ENCODE assay signal across 8 mouse cellular contexts in genomic region chr11:97362649-97362942, GRCm38 (mm10). TPM values are rescaled to one million over a fixed set of nuclear protein-coding genes. Genes with fewer than 3 reads are reported as not detected.
A peak's percentile ranks its signal among the peaks of the same experiment; 100 is the strongest.
DNase-seq lines count a peak whose midpoint lies in the region; ATAC-seq and TF ChIP-seq lines count a peak whose summit lies in the region.

No protein-coding gene starts in this region.

- H3K27me3 ChIP-seq in heart, embryonic 10.5 days (ENCODE audit: insufficient read depth, poor library complexity, severe bottlenecking) = no peaks in the 10 kb centered on the region
- peaks cover 12% of the 10 kb centered on the region for H3K27me3 ChIP-seq in E14TG2a.4 (ENCODE audit: insufficient read depth, low read length)
- H3K27me3 ChIP-seq in embryonic facial prominence, embryonic 10.5 days (replicated peaks; ENCODE audit: low read depth, poor library complexity, severe bottlenecking) = no peaks in the 10 kb centered on the region
- H3K27me3 ChIP-seq in hindbrain, embryonic 13.5 days = no peaks in the 10 kb centered on the region
- no peaks in the 10 kb centered on the region for H3K27me3 ChIP-seq in liver, embryonic 16.5 days (ENCODE audit: control insufficient read depth, insufficient read depth, low read depth, low read length)

- under 1% methylated on average over 39 of the region's 39 CpGs for WGBS in heart, embryonic 10.5 days
- WGBS in embryonic facial prominence, embryonic 10.5 days = under 1% methylated on average over 39 of the region's 39 CpGs
- under 1% methylated on average over 36 of the region's 39 CpGs for WGBS in hindbrain, embryonic 13.5 days
- WGBS in liver, embryonic 16.5 days (ENCODE audit: insufficient replicate concordance) = 0% methylated on average over 33 of the region's 39 CpGs

- peaks cover 34% of the 10 kb centered on the region for H3K4me1 ChIP-seq in heart, embryonic 10.5 days
- H3K4me1 ChIP-seq in E14TG2a.4 (replicated peaks; ENCODE audit: low read depth, low read length) = peaks cover 40% of the 10 kb centered on the region
- H3K4me1 ChIP-seq in embryonic facial prominence, embryonic 10.5 days = peaks cover 37% of the 10 kb centered on the region
- H3K4me1 ChIP-seq in hindbrain, embryonic 13.5 days (replicated peaks) = peaks cover 44% of the 10 kb centered on the region
- peaks cover 30% of the 10 kb centered on the region for H3K4me1 ChIP-seq in liver, embryonic 16.5 days (ENCODE audit: control insufficient read depth, low read depth, low read length)

- H3K9me3 ChIP-seq in heart, embryonic 10.5 days = no peaks in the 10 kb centered on the region
- no peaks in the 10 kb centered on the region for H3K9me3 ChIP-seq in E14TG2a.4 (ENCODE audit: low read length)
- H3K9me3 ChIP-seq in embryonic facial prominence, embryonic 10.5 days = no peaks in the 10 kb centered on the region
- H3K9me3 ChIP-seq in hindbrain, embryonic 13.5 days = no peaks in the 10 kb centered on the region
- no peaks in the 10 kb centered on the region for H3K9me3 ChIP-seq in liver, embryonic 16.5 days (replicated peaks; ENCODE audit: control insufficient read depth, low read length)

- peak; percentile 60 for ATAC-seq in hindbrain, embryonic 13.5 days (ENCODE audit: low FRiP score)
- no peak; the same call in 1 of the 2 replicates for ATAC-seq in liver, embryonic 16.5 days (ENCODE audit: low read depth)
- ATAC-seq in activated CD4-positive, CD25-positive, alpha-beta regulatory T cell, adult 4 months = no peak

- H3K36me3 ChIP-seq in heart, embryonic 10.5 days = no peaks in the 10 kb centered on the region
- H3K36me3 ChIP-seq in E14TG2a.4 (ENCODE audit: insufficient read depth, low read length) = peaks cover 16% of the 10 kb centered on the region
- peaks cover 4% of the 10 kb centered on the region; the same call in 1 of the 2 replicates for H3K36me3 ChIP-seq in embryonic facial prominence, embryonic 10.5 days (replicated peaks)
- no peaks in the 10 kb centered on the region for H3K36me3 ChIP-seq in hindbrain, embryonic 13.5 days
- no peaks in the 10 kb centered on the region for H3K36me3 ChIP-seq in liver, embryonic 16.5 days (ENCODE audit: control insufficient read depth, insufficient read depth)

- peak overlapping the region; percentile 98 for H3K4me2 ChIP-seq in hindbrain, embryonic 13.5 days
- peak overlapping the region; percentile 97 for H3K4me2 ChIP-seq in liver, embryonic 16.5 days (ENCODE audit: low read depth, low read length)

- H3K4me3 ChIP-seq in heart, embryonic 10.5 days = peak overlapping the region; percentile 100
- H3K4me3 ChIP-seq in E14TG2a.4 (replicated peaks; ENCODE audit: low read length) = peak overlapping the region; percentile 91
- H3K4me3 ChIP-seq in embryonic facial prominence, embryonic 10.5 days = peak overlapping the region; percentile 100
- peak overlapping the region; percentile 100 for H3K4me3 ChIP-seq in hindbrain, embryonic 13.5 days
- H3K4me3 ChIP-seq in liver, embryonic 16.5 days (ENCODE audit: low read depth, low read length) = peak overlapping the region; percentile 97

- H3K9ac ChIP-seq in hindbrain, embryonic 13.5 days = peak overlapping the region; percentile 100
- peak overlapping the region; percentile 97 for H3K9ac ChIP-seq in liver, embryonic 16.5 days (ENCODE audit: low read depth, low read length)

- no peak for TF ChIP-seq CTCF in E14TG2a.4 (conservative IDR thresholded peaks at IDR 0.05; ENCODE audit: low read length)

- intact Hi-C loops in heart, postnatal 14 days (cut with DNase I) = loop anchor here (5.0 kb wide), 1 partner anchor 105 kb away; no protein-coding TSS in a partner anchor

- H3K27ac ChIP-seq in heart, embryonic 10.5 days = peak overlapping the region; percentile 99
- H3K27ac ChIP-seq in embryonic facial prominence, embryonic 10.5 days (replicated peaks) = peak overlapping the region; percentile 94
- H3K27ac ChIP-seq in hindbrain, embryonic 13.5 days = peak overlapping the region; percentile 90
- peak overlapping the region; percentile 85 for H3K27ac ChIP-seq in liver, embryonic 16.5 days (ENCODE audit: low read length)

- no peak for DNase-seq in heart, embryonic 10.5 days (ENCODE audit: low spot score)
- no peak for DNase-seq in heart, postnatal 14 days
- peak; percentile 71 for DNase-seq in embryonic facial prominence, embryonic 10.5 days (ENCODE audit: low spot score)
- DNase-seq in right cerebral cortex, postnatal 25 days = peak; percentile 44

RNA-seq across cellular contexts. Expression of gene Socs7, which starts 0.2 kb away (rescaled TPM):
- 3.2 and 3.4 TPM in 2 replicates for polyA plus RNA-seq in heart, embryonic 10.5 days (2016; fragmentation: Nextera tagmentation; extraction: Ambion mirVana)
- 10 to 100 TPM; 16.1 to 19.6 TPM for total RNA-seq in heart, postnatal 14 days (2021)
- polyA plus RNA-seq in embryonic facial prominence, embryonic 10.5 days (2016; fragmentation: Nextera tagmentation; extraction: Ambion mirVana) = 3.3 TPM in 2 replicates
- polyA plus RNA-seq in hindbrain, embryonic 13.5 days (2015; fragmentation: Nextera tagmentation; extraction: Ambion mirVana) = 8.4 and 9.2 TPM in 2 replicates
- 1.0 and 1.1 TPM in 2 replicates for polyA plus RNA-seq in liver, embryonic 16.5 days (2015; fragmentation: Nextera tagmentation; extraction: Ambion mirVana)
- 1 to 10 TPM; 6.1 to 7.8 TPM for polyA plus RNA-seq in activated CD4-positive, CD25-positive, alpha-beta regulatory T cell, adult 4 months (2017; shearing (Covaris generic))

RNA-seq across cellular contexts. Expression of gene Gpr179, which starts 10.7 kb away (rescaled TPM):
- polyA plus RNA-seq in heart, embryonic 10.5 days (2016; fragmentation: Nextera tagmentation; extraction: Ambion mirVana) = 0.04 and 0.12 TPM in 2 replicates
- under 1 TPM; 0.02 to 0.05 TPM for total RNA-seq in heart, postnatal 14 days (2021)
- polyA plus RNA-seq in embryonic facial prominence, embryonic 10.5 days (2016; fragmentation: Nextera tagmentation; extraction: Ambion mirVana) = 0.05 and 0.07 TPM in 2 replicates
- polyA plus RNA-seq in hindbrain, embryonic 13.5 days (2015; fragmentation: Nextera tagmentation; extraction: Ambion mirVana) = 0.16 and 0.25 TPM in 2 replicates
- not detected in 2 replicates for polyA plus RNA-seq in liver, embryonic 16.5 days (2015; fragmentation: Nextera tagmentation; extraction: Ambion mirVana)
- under 1 TPM; 0.11 to 0.45 TPM for polyA plus RNA-seq in activated CD4-positive, CD25-positive, alpha-beta regulatory T cell, adult 4 months (2017; shearing (Covaris generic))

RNA-seq across cellular contexts. Expression of gene Mrpl45, which starts 47.1 kb away (rescaled TPM):
- polyA plus RNA-seq in heart, embryonic 10.5 days (2016; fragmentation: Nextera tagmentation; extraction: Ambion mirVana) = 63.7 and 65.8 TPM in 2 replicates
- total RNA-seq in heart, postnatal 14 days (2021) = 10 to 100 TPM; 42.7 to 51.2 TPM
- polyA plus RNA-seq in embryonic facial prominence, embryonic 10.5 days (2016; fragmentation: Nextera tagmentation; extraction: Ambion mirVana) = 65.7 and 67.0 TPM in 2 replicates
- 38.4 and 39.0 TPM in 2 replicates for polyA plus RNA-seq in hindbrain, embryonic 13.5 days (2015; fragmentation: Nextera tagmentation; extraction: Ambion mirVana)
- 21.2 and 25.6 TPM in 2 replicates for polyA plus RNA-seq in liver, embryonic 16.5 days (2015; fragmentation: Nextera tagmentation; extraction: Ambion mirVana)
- polyA plus RNA-seq in activated CD4-positive, CD25-positive, alpha-beta regulatory T cell, adult 4 months (2017; shearing (Covaris generic)) = 10 to 100 TPM; 44.6 to 48.7 TPM

RNA-seq across cellular contexts. Expression of gene Arhgap23, which starts 52.7 kb away (rescaled TPM):
- polyA plus RNA-seq in heart, embryonic 10.5 days (2016; fragmentation: Nextera tagmentation; extraction: Ambion mirVana) = 6.8 and 7.8 TPM in 2 replicates
- total RNA-seq in heart, postnatal 14 days (2021) = 10 to 100 TPM; 24.8 to 25.1 TPM
- 2.4 TPM in 2 replicates for polyA plus RNA-seq in embryonic facial prominence, embryonic 10.5 days (2016; fragmentation: Nextera tagmentation; extraction: Ambion mirVana)
- polyA plus RNA-seq in hindbrain, embryonic 13.5 days (2015; fragmentation: Nextera tagmentation; extraction: Ambion mirVana) = 6.6 and 6.7 TPM in 2 replicates
- 4.8 and 5.4 TPM in 2 replicates for polyA plus RNA-seq in liver, embryonic 16.5 days (2015; fragmentation: Nextera tagmentation; extraction: Ambion mirVana)
- not detected for polyA plus RNA-seq in activated CD4-positive, CD25-positive, alpha-beta regulatory T cell, adult 4 months (2017; shearing (Covaris generic))

Comparison
In these comparisons a context has a peak if more than half of its experiments do, and no peak if none do; other contexts are left out.
1. DNase-seq: peak in embryonic facial prominence, embryonic 10.5 days (single experiment) and right cerebral cortex, postnatal 25 days (single experiment); none in heart, embryonic 10.5 days (single experiment) and heart, postnatal 14 days (0 of 2).
2. Peak in every context shown above with its lines, with median percentiles within 50 percentile points of each other: H3K27ac ChIP-seq and H3K4me3 ChIP-seq.